Mouse (Mus musculus) MEL (cell line): ENCODE measurements around the gene Tmco5. TPM values are rescaled to one million over a fixed set of nuclear protein-coding genes. Genes with fewer than 3 reads are reported as not detected.
A peak's percentile ranks its signal among the peaks of the same experiment; 100 is the strongest.

Experiments
- DNase-seq: peaks from one replicate; pipeline ENCODE4 v3.0.0; 2011; ENCODE audit warnings: low read depth, low spot score
- H3K27ac ChIP-seq: 2 replicates; pipeline ENCODE4 v1.5.1; 2012; ENCODE audit warnings: low read depth, mild to moderate bottlenecking, control low read depth, low read length, moderate library complexity; ENCODE audit not compliant: control insufficient read depth
- H3K27me3 ChIP-seq, 2 experiments: fragments of 150-350 bp in 1 of 2; sonication (generic) in 1 of 2; 2 replicates each; pipeline ENCODE4 v1.6.1; 2012; ENCODE audit warnings: low read length in 2 of 2, mild to moderate bottlenecking in 2 of 2, improper control_type of control experiment in 1 of 2, moderate library complexity in 1 of 2; ENCODE audit not compliant: insufficient read depth in 2 of 2, control insufficient read depth in 1 of 2
- H3K36me3 ChIP-seq, 2 experiments: 2 replicates each; pipeline ENCODE4 v1.6.1; 2012 to 2014; ENCODE audit warnings: low read length in 2 of 2, improper control_type of control experiment in 1 of 2, inconsistent platforms in 1 of 2, mild to moderate bottlenecking in 1 of 2; ENCODE audit not compliant: insufficient read depth in 2 of 2, control insufficient read depth in 1 of 2
- H3K4me1 ChIP-seq, 2 experiments: fragments of 150-350 bp in 1 of 2; sonication (generic) in 1 of 2; 2 replicates each; pipeline ENCODE4 v1.6.1; 2012; ENCODE audit warnings: low read length in 2 of 2, improper control_type of control experiment in 1 of 2, mild to moderate bottlenecking in 1 of 2; ENCODE audit not compliant: insufficient read depth in 2 of 2, control insufficient read depth in 1 of 2
- H3K4me3 ChIP-seq, 2 experiments: fragments of 150-350 bp in 1 of 2; sonication (generic) in 1 of 2; 2 replicates each; pipeline ENCODE4 v1.5.1; 2012; ENCODE audit warnings: low read depth in 2 of 2, low read length in 2 of 2, mild to moderate bottlenecking in 2 of 2, moderate library complexity in 2 of 2, control low read depth in 1 of 2, improper control_type of control experiment in 1 of 2; ENCODE audit not compliant: control insufficient read depth in 1 of 2, insufficient read depth in 1 of 2
- H3K79me2 ChIP-seq: 2 replicates; pipeline ENCODE4 v1.6.1; 2012; ENCODE audit warnings: mild to moderate bottlenecking, low read length, moderate library complexity; ENCODE audit not compliant: control insufficient read depth, poor library complexity, insufficient read depth
- H3K9ac ChIP-seq: 2 replicates; pipeline ENCODE4 v1.6.1; 2012; ENCODE audit warnings: low read depth, mild to moderate bottlenecking, control low read depth, low read length, moderate library complexity; ENCODE audit not compliant: control insufficient read depth, poor library complexity, severe bottlenecking
- H3K9me3 ChIP-seq: fragments of 150-350 bp; sonication (generic); replicated peaks from 2 replicates; pipeline ENCODE4 v1.6.1; 2012; ENCODE audit warnings: mild to moderate bottlenecking, low read length, improper control_type of control experiment, moderate library complexity; ENCODE audit not compliant: insufficient read depth
- BHLHE40 ChIP-seq: IDR thresholded peaks from 2 replicates; pipeline ENCODE4 v1.6.1; 2012; ENCODE audit warnings: low read depth, mild to moderate bottlenecking, inconsistent platforms, low read length, improper control_type of control experiment, borderline replicate concordance
- CHD1 ChIP-seq: IDR thresholded peaks from 2 replicates; pipeline ENCODE4 v1.6.1; 2012; ENCODE audit warnings: low read depth, mild to moderate bottlenecking, inconsistent platforms, low read length, improper control_type of control experiment
- CHD2 ChIP-seq: IDR thresholded peaks from 2 replicates; pipeline ENCODE4 v1.6.1; 2011; ENCODE audit warnings: low read length, improper control_type of control experiment
- CTCF ChIP-seq, 3 experiments: IDR thresholded peaks in 2 of 3; conservative IDR thresholded peaks in 1 of 3; 2 replicates each; pipeline ENCODE4 v1.5.1; 2011 to 2012; ENCODE audit warnings: low read length in 3 of 3, low read depth in 2 of 3, mild to moderate bottlenecking in 2 of 3, improper control_type of control experiment in 1 of 3, inconsistent platforms in 1 of 3, mixed read lengths in 1 of 3, moderate library complexity in 1 of 3; ENCODE audit not compliant: control insufficient read depth in 1 of 3, insufficient read depth in 1 of 3, poor library complexity in 1 of 3, severe bottlenecking in 1 of 3
- ELF1 ChIP-seq: IDR thresholded peaks from 2 replicates; pipeline ENCODE4 v1.6.1; 2014; ENCODE audit warnings: low read depth, mild to moderate bottlenecking, inconsistent platforms, low read length, improper control_type of control experiment, moderate library complexity
- GABPA ChIP-seq: IDR thresholded peaks from 2 replicates; pipeline ENCODE4 v1.6.1; 2012; ENCODE audit warnings: low read depth, mild to moderate bottlenecking, inconsistent platforms, low read length, improper control_type of control experiment, moderate library complexity
- GATA1 ChIP-seq: IDR thresholded peaks from 2 replicates; pipeline ENCODE4 v1.6.1; 2011; ENCODE audit warnings: low read depth, low read length, improper control_type of control experiment
- JUND ChIP-seq: IDR thresholded peaks from 2 replicates; pipeline ENCODE4 v1.6.1; 2011; ENCODE audit warnings: low read depth, mild to moderate bottlenecking, improper control_type of control experiment, low read length
- MAFK ChIP-seq: IDR thresholded peaks from 2 replicates; pipeline ENCODE4 v1.6.1; 2011; ENCODE audit warnings: low read depth, mild to moderate bottlenecking, low read length, improper control_type of control experiment, borderline replicate concordance
- MYB ChIP-seq: IDR thresholded peaks from 2 replicates; pipeline ENCODE4 v1.6.1; 2011; ENCODE audit warnings: mild to moderate bottlenecking, low read depth, low read length, improper control_type of control experiment
- POLR2AphosphoS2 ChIP-seq: IDR thresholded peaks from 2 replicates; pipeline ENCODE4 v1.6.1; 2011; ENCODE audit warnings: low read length, improper control_type of control experiment
- RAD21 ChIP-seq: IDR thresholded peaks from 2 replicates; pipeline ENCODE4 v1.6.1; 2011; ENCODE audit warnings: mild to moderate bottlenecking, low read depth, low read length, improper control_type of control experiment
- RCOR1 ChIP-seq: IDR thresholded peaks from 2 replicates; pipeline ENCODE4 v1.6.1; 2012; ENCODE audit warnings: low read depth, mild to moderate bottlenecking, inconsistent platforms, low read length, improper control_type of control experiment
- SIN3A ChIP-seq: IDR thresholded peaks from 2 replicates; pipeline ENCODE4 v1.6.1; 2012; ENCODE audit warnings: low read length, improper control_type of control experiment, inconsistent platforms
- SMC3 ChIP-seq: IDR thresholded peaks from 2 replicates; pipeline ENCODE4 v1.6.1; 2011; ENCODE audit warnings: low read depth, low read length, improper control_type of control experiment
- USF1 ChIP-seq: IDR thresholded peaks from 2 replicates; pipeline ENCODE4 v1.6.1; 2014; ENCODE audit warnings: low read depth, mild to moderate bottlenecking, inconsistent platforms, low read length, improper control_type of control experiment, moderate library complexity
- ZC3H11A ChIP-seq: IDR thresholded peaks from 2 replicates; pipeline ENCODE4 v1.6.1; 2012; ENCODE audit warnings: low read depth, mild to moderate bottlenecking, inconsistent platforms, low read length, improper control_type of control experiment
- polyA plus RNA-seq, 2 experiments: library from polyadenylated mRNA; stranded (reverse) in 1 of 2; unstranded in 1 of 2; fragments of >175 nt in 1 of 2; fragments of >200 nt in 1 of 2; gene quantifications; 2 replicates each; pipeline versions ENCODE4 v1.2.1 to v1.2.4; 2012; ENCODE audit warnings: low replicate concordance in 2 of 2, low read depth in 1 of 2; ENCODE audit not compliant: insufficient read length in 2 of 2, insufficient read depth in 1 of 2, missing spikeins in 1 of 2
- total RNA-seq: library from RNA; depleted of rRNA; stranded (reverse); fragments of 300-350 nt; gene quantifications from 2 replicates; pipeline ENCODE4 v1.2.3, GENCODE M21; 2012

The Tmco5 gene
- total and polyA plus RNA-seq, 3 experiments, result not detected

DNA sequence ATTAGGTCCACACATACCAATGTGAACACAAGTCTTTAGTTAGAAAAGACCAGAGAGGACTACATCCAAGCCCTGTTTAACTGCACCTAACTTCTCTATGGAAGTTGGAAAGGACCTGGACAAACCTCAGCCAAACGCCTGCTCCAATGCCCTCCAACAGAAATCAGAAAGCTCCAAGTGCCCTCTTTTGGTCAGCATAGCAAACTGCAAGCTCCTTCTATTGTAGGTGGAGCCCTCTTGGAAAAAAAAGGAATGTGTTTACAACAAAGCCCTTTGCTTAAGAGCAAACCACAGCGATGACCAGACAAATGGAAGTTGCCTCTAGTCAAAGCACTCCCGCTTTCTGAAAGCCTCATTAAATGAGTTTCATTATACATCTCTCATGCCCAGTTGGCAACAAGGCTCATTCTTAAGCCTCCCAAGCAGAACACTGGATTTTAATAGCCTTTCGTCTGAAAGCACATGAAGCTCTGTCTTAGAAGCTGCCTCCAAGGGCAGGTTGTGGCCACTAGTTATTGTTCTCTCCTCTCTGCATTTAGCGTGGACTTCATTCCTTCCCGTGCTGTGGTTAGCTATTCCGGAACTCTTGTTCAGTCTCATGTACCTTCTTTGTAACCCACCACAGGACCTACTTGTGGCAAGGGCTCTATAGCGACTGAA is 39.8 kb upstream of the Tmco5 start:
- Histone ChIP-seq H3K9ac (no peak overlapping the region), H3K9me3 (no peaks in the 10 kb centered on the region), H3K27ac (no peak overlapping the region), H3K27me3 (no peaks in the 10 kb centered on the region), H3K79me2 (no peaks in the 10 kb centered on the region), H3K36me3 (no peaks in the 10 kb centered on the region), H3K4me3 (no peak overlapping the region), H3K4me1 (no peaks in the 10 kb centered on the region)
- TF ChIP-seq RAD21, result peak; percentile 28
- TF ChIP-seq ZC3H11A, result 0 out of 2 replicates have a peak, but pooled peaks have one; percentile 9
- TF ChIP-seq MYB, result no peak
- TF ChIP-seq ELF1, result no peak
- TF ChIP-seq SMC3, result peak; percentile 32; the same call in 1 of the 2 replicates
- TF ChIP-seq MAFK, result no peak
- TF ChIP-seq CTCF (IDR thresholded peaks at IDR 0.05 in 2 of 3, conservative IDR thresholded peaks at IDR 0.05 in 1 of 3; ENCODE audit: control insufficient read depth in 1 of 3, insufficient read depth in 1 of 3, low read depth in 2 of 3, low read length in 3 of 3, poor library complexity in 1 of 3, severe bottlenecking in 1 of 3), result peak in 1 of 3 experiments; percentile 27; a peak in 2 of 6 replicates
- DNase-seq, result peak; percentile 2

DNA sequence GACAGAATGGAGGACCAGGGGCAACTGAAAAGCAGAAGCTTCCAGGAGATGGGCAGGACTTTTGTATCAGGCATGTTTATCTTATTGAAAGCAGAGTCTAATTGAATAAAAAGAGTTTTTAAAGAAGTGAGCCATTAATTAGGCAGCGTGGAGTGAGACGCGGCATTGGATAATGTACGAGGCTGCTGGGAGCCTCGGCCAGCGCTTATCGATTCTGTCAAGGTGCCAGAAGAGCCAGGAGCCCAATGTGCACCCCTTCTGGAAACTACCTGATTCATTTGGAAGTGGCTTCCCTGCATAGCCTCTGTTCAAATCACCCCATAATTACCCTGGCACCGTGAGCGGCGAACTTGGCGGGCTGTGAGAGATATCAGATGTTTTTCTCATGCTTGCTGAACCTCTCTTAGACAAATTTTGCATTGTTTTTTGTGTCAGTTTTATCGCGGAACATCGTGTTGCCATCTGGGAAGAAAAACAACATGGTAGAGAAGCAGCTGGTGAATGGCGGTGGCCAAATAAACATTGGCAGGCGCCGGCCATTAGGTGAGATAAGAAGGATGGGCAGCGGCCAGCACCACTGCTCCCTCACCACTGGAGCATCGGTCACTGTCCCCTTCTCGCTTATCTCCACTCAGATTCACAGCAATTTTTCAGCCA is 28.4 kb upstream of the Tmco5 start:
- Histone ChIP-seq H3K27me3 (no peaks in the 10 kb centered on the region), H3K9ac (no peak overlapping the region), H3K4me1 (no peaks in the 10 kb centered on the region), H3K4me3 (no peak overlapping the region), H3K36me3 (no peaks in the 10 kb centered on the region), H3K79me2 (no peaks in the 10 kb centered on the region), H3K27ac (no peak overlapping the region), H3K9me3 (no peaks in the 10 kb centered on the region)
- DNase-seq, result no peak
- TF ChIP-seq BHLHE40 (no peak), CTCF (IDR thresholded peaks at IDR 0.05 in 2 of 3, conservative IDR thresholded peaks at IDR 0.05 in 1 of 3; ENCODE audit: control insufficient read depth in 1 of 3, insufficient read depth in 1 of 3, low read depth in 2 of 3, low read length in 3 of 3, poor library complexity in 1 of 3, severe bottlenecking in 1 of 3) (no peak), SIN3A (no peak), MYB (no peak), GABPA (no peak), USF1 (no peak), JUND (no peak), CHD2 (no peak), RCOR1 (no peak), GATA1 (no peak), POLR2AphosphoS2 (no peak), CHD1 (no peak), ZC3H11A (no peak)
